Mouse (Mus musculus) stomach, embryonic 15.5 days (tissue): ENCODE data around the gene Lypd5. TPM values are rescaled to one million over a fixed set of nuclear protein-coding genes. Genes with fewer than 3 reads are reported as not detected.
A peak's percentile ranks its signal among the peaks of the same experiment; 100 is the strongest.

Source experiments
- ATAC-seq: fragments of 200-750 bp; cut with Nextera tagmentation; 2 replicates; pipeline ENCODE4 v1.8.0; 2017; ENCODE audit warnings: low read depth, moderate number of reproducible peaks, moderate TSS enrichment; ENCODE audit not compliant: insufficient read depth, low FRiP score
- H3K27ac ChIP-seq: fragments of 300-500 bp; sonication (generic); 2 replicates; pipeline ENCODE4 v1.5.1; 2015; ENCODE audit warnings: mild to moderate bottlenecking, inconsistent platforms
- H3K27me3 ChIP-seq: fragments of 300-500 bp; sonication (generic); replicated peaks from 2 replicates; pipeline ENCODE4 v1.6.1; 2015; ENCODE audit warnings: inconsistent platforms
- H3K36me3 ChIP-seq: fragments of 300-500 bp; sonication (generic); 2 replicates; pipeline ENCODE4 v1.6.1; 2015; ENCODE audit warnings: inconsistent platforms
- H3K4me1 ChIP-seq: fragments of 300-500 bp; sonication (generic); 2 replicates; pipeline ENCODE4 v1.6.1; 2015; ENCODE audit warnings: inconsistent platforms
- H3K4me2 ChIP-seq: fragments of 300-500 bp; sonication (generic); 2 replicates; pipeline ENCODE4 v1.6.1; 2015; ENCODE audit warnings: mild to moderate bottlenecking, inconsistent platforms
- H3K4me3 ChIP-seq: fragments of 300-500 bp; sonication (generic); replicated peaks from 2 replicates; pipeline ENCODE4 v1.5.1; 2015; ENCODE audit warnings: inconsistent platforms
- H3K9ac ChIP-seq: fragments of 300-500 bp; sonication (generic); 2 replicates; pipeline ENCODE4 v1.6.1; 2015; ENCODE audit warnings: inconsistent platforms
- H3K9me3 ChIP-seq: fragments of 300-500 bp; sonication (generic); 2 replicates; pipeline ENCODE4 v1.6.1; 2016; ENCODE audit warnings: inconsistent platforms
- WGBS: fragments of 180-500 bp; shearing (Covaris S2); methylation state at CpG from one replicate; pipeline ENCODE4 v1.1.7; 2015; 5-methylcytosine and 5-hydroxymethylcytosine counted together
- polyA plus RNA-seq: library from polyadenylated mRNA; unstranded; fragments of >200 nt; fragmentation: Nextera tagmentation; extraction: Ambion mirVana; gene quantifications from 2 replicates; pipeline ENCODE4 v1.2.1, GENCODE M21; 2015

Gene Lypd5
- polyA plus RNA-seq, 1 experiment from 2014 or later = 3.0 TPM

DNA sequence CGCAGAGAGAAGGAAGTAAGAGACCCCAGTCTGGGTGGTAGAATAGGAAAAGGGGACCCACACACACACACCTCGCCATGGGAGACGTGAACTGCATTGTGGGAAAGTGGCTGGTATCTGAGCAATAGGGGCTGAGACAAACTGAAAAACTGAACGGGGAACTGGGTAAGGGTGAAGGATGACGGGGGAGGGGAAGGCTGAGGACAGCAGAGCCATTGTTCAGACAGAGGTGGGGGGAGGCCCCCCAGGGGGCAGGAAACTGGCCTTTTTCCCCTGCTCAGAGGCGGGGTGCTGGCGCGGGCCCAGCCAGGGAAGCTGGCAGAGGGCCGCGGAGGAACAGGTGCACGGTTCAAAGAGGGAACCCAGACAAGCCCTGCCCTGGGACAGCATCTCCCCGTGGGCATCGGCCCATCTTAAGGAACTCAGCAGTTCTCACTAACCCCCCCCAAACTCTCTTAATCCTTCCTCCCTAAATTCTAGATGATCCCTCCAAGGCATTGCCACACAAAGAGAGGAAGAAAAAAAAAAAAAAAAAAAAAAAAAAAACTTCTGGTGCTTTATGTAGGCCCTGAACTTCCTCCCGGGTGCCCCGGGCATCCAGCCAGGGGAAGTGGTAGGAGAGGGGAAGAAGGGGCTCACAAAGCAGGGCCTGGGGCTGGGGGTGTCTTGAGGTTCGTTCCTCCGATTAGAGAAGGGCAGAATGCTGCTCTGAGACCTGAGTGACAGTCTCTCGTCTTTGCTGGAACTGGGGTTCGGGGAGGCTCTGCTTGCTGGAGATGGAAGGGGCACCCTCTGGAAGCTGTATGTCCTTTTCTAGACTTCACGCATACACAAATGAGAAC is 24.8 kb downstream of the Lypd5 start:
- WGBS = 40% methylated on average over 16 of the region's 20 CpGs
- H3K4me1 ChIP-seq = peaks cover 25% of the 10 kb centered on the region
- H3K27ac ChIP-seq = peak overlapping the region; percentile 44; the same call in 1 of the 2 replicates
- H3K36me3 ChIP-seq = no peaks in the 10 kb centered on the region
- peak overlapping the region; percentile 27 for H3K4me2 ChIP-seq
- H3K9ac ChIP-seq = no peak overlapping the region
- no peaks in the 10 kb centered on the region for H3K9me3 ChIP-seq
- no peaks in the 10 kb centered on the region for H3K27me3 ChIP-seq
- no peak overlapping the region for H3K4me3 ChIP-seq
- ATAC-seq = no peak

DNA sequence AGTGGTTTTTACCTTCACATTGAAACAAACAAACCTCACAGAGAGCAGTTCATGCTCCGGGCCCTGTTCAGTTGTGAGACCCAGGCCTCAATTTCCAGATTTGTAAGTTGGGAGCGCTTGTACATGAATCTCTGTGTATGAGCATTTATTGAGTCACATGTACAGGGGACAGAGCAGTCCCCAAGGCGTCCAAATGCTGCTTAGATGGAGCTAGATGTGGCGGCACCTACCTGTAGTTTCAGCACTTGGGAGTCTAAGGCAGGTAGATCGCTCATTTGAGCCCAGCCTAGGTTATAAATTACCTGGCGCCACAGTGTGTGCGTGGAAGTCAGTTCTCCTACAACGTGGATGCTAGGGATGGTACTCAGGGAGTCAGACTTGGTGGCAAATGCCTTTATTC is 27.5 kb downstream of the Lypd5 start:
- H3K27me3 ChIP-seq = no peaks in the 10 kb centered on the region
- H3K4me1 ChIP-seq = peaks cover 25% of the 10 kb centered on the region
- no peaks in the 10 kb centered on the region for H3K36me3 ChIP-seq
- H3K4me2 ChIP-seq = peak overlapping the region; percentile 60
- H3K9ac ChIP-seq = no peak overlapping the region
- no peak overlapping the region for H3K4me3 ChIP-seq
- H3K27ac ChIP-seq = no peak overlapping the region
- no peak for ATAC-seq
- no peaks in the 10 kb centered on the region for H3K9me3 ChIP-seq
- WGBS = 86% methylated on average over 8 of the region's 8 CpGs

DNA sequence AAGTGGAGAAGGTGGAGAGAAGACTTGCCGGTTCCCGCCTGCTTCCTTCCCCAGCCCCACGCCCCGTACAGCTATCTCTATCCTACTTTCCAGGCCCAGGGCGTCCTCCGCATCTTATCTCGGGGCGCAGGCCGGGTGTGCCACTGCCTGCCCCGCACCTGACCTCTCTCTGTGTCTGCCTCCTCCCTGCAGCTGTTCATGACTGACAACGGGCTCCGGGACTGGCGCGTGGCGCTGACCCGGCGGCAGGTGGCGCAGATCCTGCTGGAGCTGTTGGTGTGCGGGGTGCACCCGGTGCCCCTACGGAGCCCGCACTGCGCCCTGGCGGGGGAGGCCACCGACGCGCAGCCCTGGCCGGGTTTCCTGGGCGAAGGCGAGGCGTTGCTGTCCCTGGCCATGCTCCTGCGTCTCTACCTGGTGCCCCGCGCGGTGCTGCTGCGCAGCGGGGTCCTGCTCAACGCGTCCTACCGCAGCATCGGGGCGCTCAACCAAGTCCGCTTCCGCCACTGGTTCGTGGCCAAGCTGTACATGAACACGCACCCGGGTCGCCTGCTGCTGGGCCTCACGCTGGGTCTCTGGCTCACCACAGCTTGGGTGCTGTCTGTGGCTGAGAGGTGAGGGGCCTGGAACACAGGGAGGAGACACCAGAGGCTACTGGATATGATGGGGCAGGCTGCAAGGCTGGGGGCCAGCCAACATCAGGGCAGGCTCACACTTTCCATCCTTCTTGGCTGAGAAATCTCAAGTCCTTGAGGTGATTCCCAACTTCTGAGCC is 28.3 kb downstream of the Lypd5 start:
- Histone ChIP-seq H3K36me3 (no peaks in the 10 kb centered on the region), H3K4me2 (peak overlapping the region; percentile 60), H3K9me3 (no peaks in the 10 kb centered on the region), H3K27ac (0 out of 2 replicates have a peak overlapping the region, but pooled peaks have one; percentile 16), H3K9ac (0 out of 2 replicates have a peak overlapping the region, but pooled peaks have one; percentile 2), H3K27me3 (no peaks in the 10 kb centered on the region), H3K4me3 (peak overlapping the region; percentile 26), H3K4me1 (peaks cover 25% of the 10 kb centered on the region)
- WGBS = 4% methylated on average over 49 of the region's 49 CpGs
- ATAC-seq = peak; percentile 95

DNA sequence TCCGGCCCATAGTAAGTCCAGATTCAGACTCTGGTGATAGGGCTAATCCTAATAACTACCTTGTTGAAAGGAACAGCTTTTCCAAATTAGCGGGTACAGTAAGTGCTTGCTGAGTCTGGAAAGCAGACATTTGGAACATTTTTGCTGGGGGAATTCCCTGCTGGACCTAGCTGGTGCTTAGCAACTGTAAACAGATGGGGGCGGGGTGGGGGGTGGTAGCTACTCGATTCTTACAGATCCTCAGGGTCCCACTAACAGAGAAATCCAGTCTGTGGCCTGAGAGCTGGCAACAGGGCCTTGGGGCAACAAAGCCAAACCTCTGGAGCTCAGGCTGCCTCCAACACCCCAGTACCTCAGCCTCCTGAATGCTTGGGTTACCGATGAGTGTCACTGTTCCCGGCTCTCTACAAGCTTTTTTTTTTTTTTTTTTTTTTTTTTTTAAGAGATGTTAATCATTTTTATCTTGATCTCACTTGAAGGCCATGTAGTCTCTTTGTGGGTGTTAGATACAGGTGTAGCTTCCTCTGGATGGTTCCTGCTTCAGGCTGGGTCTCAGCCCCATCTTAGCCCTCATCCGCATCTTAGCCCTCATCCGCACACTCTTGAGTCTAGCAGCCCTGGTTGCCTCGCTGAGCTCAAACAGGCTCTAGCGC is 29.2 kb downstream of the Lypd5 start:
- no peak overlapping the region for H3K9ac ChIP-seq

DNA sequence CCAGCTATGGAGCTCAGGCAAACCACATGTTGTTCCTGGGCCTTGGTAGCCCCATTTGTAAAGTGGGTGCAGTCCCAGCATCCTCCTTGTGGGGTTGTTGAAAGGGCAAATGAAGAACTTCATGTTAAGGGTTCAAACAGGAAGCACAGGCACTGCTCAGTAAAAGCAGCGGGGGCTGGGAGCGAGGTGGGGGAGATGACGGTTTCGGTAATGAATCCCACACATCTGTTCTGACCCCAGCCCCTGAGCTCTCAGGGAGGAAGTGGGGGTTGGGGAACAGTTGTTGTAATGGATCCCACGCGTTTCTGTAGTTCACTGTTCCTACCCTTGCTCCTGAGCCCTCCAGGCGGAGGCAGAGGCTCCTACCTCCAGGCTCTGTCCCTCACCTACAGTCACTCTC is 30.9 kb downstream of the Lypd5 start:
- Histone ChIP-seq H3K27me3 (no peaks in the 10 kb centered on the region), H3K9ac (no peak overlapping the region), H3K27ac (no peak overlapping the region), H3K36me3 (no peaks in the 10 kb centered on the region), H3K4me3 (no peak overlapping the region), H3K4me2 (no peak overlapping the region), H3K4me1 (peaks cover 18% of the 10 kb centered on the region), H3K9me3 (no peaks in the 10 kb centered on the region)
- 49% methylated on average over 7 of the region's 7 CpGs for WGBS
- ATAC-seq = no peak

More for the DNA sequence above, 29.2 kb downstream of the Lypd5 start:
- WGBS = 64% methylated on average over 10 of the region's 10 CpGs
- H3K4me3 ChIP-seq = no peak overlapping the region
- no peak overlapping the region for H3K27ac ChIP-seq
- H3K4me2 ChIP-seq = no peak overlapping the region
- H3K9me3 ChIP-seq = no peaks in the 10 kb centered on the region
- no peaks in the 10 kb centered on the region for H3K27me3 ChIP-seq
- no peak for ATAC-seq
- no peaks in the 10 kb centered on the region for H3K36me3 ChIP-seq
- peaks cover 25% of the 10 kb centered on the region for H3K4me1 ChIP-seq

DNA sequence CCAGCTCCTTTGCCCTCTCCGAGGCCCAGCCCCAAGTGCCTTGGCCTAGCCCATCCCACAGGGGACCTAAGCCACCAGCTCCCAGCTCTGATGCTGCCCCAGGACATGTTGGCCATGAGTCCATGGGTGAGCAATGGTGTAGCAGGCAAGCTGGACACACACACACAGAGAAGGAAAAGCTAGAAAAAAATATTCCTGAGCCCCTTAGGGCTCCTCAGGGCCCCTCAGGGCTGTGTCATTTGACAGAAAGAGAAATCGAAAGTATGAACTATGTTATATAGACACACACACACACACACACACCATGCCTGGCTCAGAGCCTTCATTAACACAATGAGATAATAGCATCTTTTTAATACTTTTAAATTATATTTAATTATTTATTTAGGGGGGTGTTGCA is 31.4 kb downstream of the Lypd5 start:
- no peak overlapping the region for H3K27ac ChIP-seq
- H3K4me2 ChIP-seq = no peak overlapping the region
- no peak overlapping the region for H3K4me3 ChIP-seq
- peaks cover 18% of the 10 kb centered on the region for H3K4me1 ChIP-seq
- 51% methylated on average over 2 of the region's 2 CpGs for WGBS
- H3K27me3 ChIP-seq = no peaks in the 10 kb centered on the region
- H3K36me3 ChIP-seq = no peaks in the 10 kb centered on the region
- no peaks in the 10 kb centered on the region for H3K9me3 ChIP-seq
- ATAC-seq = no peak
- no peak overlapping the region for H3K9ac ChIP-seq

DNA sequence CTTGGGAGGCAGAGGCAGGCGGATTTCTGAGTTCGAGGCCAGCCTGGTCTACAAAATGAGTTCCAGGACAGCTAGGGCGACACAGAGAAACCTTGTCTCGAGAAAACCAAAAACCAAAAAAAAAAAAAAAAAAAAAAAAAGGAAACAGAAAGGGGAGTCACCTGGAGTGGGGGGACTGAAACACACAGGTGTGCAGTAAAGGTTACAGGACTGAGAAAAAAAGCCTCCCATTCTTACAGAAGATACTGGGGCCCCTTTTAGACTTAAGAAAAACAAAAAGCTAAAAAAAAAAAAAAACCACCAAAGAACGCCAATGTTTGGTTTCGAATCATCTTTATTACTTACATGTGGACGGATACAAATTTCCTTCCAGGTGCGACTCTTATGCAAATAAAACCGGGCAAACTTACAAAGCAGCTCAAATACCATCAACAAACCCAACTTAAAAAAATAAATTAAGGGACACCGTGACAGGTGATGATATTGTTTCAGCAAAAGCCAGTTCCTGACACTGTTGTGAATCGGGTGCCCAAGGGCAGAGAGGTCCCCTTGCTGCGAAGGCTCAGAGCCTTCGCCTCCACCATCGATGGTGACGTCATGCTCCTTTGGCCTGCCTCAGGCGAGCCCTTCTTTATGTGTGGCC is 33.9 kb downstream of the Lypd5 start:
- H3K4me2 ChIP-seq = no peak overlapping the region
- 66% methylated on average over 16 of the region's 16 CpGs for WGBS
- H3K27ac ChIP-seq = no peak overlapping the region
- no peaks in the 10 kb centered on the region for H3K27me3 ChIP-seq
- no peak overlapping the region for H3K9ac ChIP-seq
- H3K4me3 ChIP-seq = no peak overlapping the region
- H3K9me3 ChIP-seq = no peaks in the 10 kb centered on the region
- H3K36me3 ChIP-seq = no peaks in the 10 kb centered on the region
- H3K4me1 ChIP-seq = peaks cover 8% of the 10 kb centered on the region; the same call in 1 of the 2 replicates
- ATAC-seq = no peak

DNA sequence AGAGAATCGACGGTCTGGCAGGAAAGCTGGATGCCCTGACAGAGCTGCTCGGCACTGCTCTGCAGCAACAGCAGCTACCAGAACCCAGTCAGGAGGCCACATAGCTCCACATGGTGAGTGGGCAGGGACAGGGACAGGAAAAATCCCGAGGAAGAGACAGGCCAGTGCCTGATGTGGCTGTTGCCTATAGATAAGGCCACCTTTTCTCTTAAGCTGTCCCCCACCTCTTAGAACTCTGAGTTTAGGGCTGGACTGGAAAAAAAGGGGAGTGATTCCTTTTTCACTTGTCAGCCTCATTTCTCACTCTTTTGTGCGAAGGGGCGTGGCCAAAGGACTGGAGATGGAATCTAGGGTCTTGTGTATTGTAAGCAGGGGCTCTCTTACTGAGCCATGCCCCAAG is 35.1 kb downstream of the Lypd5 start:
- H3K27ac ChIP-seq = no peak overlapping the region
- H3K9me3 ChIP-seq = no peaks in the 10 kb centered on the region
- H3K4me1 ChIP-seq = 0 out of 2 replicates have a peak, but pooled peaks cover 5% of the 10 kb centered on the region
- H3K27me3 ChIP-seq = no peaks in the 10 kb centered on the region
- H3K4me2 ChIP-seq = no peak overlapping the region
- H3K9ac ChIP-seq = no peak overlapping the region
- no peak overlapping the region for H3K4me3 ChIP-seq
- 60% methylated on average over 6 of the region's 6 CpGs for WGBS
- no peak for ATAC-seq
- no peaks in the 10 kb centered on the region for H3K36me3 ChIP-seq

DNA sequence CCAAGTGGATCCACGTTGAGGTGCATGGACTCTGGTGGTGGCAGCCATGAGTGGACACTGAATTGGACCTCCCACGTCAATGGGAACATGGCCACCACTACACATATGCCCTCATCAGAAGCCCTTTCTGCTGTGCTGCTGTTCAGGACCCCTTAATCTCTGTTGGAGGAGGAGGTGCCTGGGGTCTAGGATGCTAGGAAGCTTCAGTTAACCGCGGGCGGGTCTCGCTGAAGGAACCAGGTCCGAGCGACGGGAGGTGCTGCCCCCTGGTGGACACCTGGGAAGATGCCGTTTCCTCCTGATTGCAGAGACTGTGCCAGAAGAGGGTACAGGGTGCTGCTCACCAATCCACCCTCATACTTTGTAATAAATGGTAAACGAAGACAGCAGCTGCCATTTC is 35.8 kb downstream of the Lypd5 start:
- Histone ChIP-seq H3K27me3 (no peaks in the 10 kb centered on the region), H3K27ac (no peak overlapping the region), H3K9me3 (no peaks in the 10 kb centered on the region), H3K4me2 (peak overlapping the region; percentile 33; the same call in 1 of the 2 replicates), H3K4me1 (peaks cover 12% of the 10 kb centered on the region), H3K36me3 (no peaks in the 10 kb centered on the region), H3K4me3 (no peak overlapping the region), H3K9ac (no peak overlapping the region)
- 9% methylated on average over 11 of the region's 11 CpGs for WGBS
- ATAC-seq = no peak

DNA sequence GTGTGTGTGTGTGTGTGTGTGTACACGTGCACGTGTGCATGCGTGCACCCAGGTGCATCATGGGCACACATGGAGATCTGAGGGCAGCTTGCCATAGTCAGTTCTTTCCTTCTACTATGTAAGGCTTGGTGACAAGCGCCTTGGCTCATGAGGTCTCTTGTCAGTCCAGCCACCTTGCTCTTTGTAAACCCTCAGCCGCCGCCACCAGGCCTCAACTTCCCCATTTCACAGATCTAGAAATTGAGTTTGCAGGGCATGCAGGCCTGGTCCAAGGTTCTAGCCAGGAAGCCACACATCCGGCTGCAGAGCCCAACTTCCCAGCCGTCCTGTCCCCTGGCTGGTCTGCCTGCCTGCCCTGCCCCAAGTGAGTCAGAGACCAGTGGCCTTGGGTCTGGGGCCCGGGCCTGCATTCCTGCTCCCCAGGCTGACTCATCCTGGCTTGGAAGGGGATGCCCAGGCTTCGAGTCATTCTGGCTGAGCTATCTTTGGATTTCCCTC is 38.1 kb downstream of the Lypd5 start:
- no peak overlapping the region for H3K9ac ChIP-seq
- H3K27ac ChIP-seq = no peak overlapping the region
- H3K27me3 ChIP-seq = no peaks in the 10 kb centered on the region
- no peak for ATAC-seq
- no peak overlapping the region for H3K4me3 ChIP-seq
- 68% methylated on average over 10 of the region's 10 CpGs for WGBS
- no peaks in the 10 kb centered on the region for H3K36me3 ChIP-seq
- peaks cover 19% of the 10 kb centered on the region for H3K4me1 ChIP-seq
- no peaks in the 10 kb centered on the region for H3K9me3 ChIP-seq
- no peak overlapping the region for H3K4me2 ChIP-seq

DNA sequence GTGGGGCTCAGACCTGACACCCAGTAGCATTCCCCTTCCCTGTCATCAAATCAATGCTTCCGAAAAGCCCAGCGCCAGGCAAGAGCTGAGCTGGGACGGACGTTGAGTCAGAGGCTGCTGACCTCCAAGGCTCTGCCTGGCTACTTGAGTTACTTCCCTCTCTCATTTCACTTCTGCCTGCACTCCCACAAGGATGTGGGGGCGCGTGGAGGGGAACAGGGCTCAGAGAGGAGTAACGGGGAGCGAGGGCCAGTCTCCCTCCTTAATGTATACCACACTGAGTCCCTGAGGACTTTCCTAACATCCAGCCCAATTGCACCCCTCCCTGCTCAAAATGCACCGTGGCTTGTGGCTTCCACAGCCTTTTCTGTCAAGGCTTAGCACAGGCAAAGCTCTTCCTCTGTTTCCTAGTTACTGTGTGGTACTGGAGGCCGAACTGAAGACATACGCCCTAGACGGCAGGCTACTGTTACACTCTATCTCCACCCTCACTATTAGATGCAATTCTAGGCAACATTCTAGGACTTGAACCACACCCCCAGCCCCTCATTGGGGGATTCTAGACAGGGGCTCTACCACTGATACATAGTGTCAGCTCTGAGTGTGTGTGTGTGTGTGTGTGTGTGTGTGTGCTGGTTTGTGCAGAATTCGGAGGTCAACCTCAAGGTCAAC is 40.7 kb downstream of the Lypd5 start:
- Histone ChIP-seq H3K27ac (peak overlapping the region; percentile 44), H3K27me3 (no peaks in the 10 kb centered on the region), H3K4me1 (peaks cover 19% of the 10 kb centered on the region), H3K4me2 (no peak overlapping the region), H3K9me3 (no peaks in the 10 kb centered on the region), H3K36me3 (no peaks in the 10 kb centered on the region), H3K9ac (no peak overlapping the region), H3K4me3 (no peak overlapping the region)
- ATAC-seq = no peak
- 47% methylated on average over 13 of the region's 13 CpGs for WGBS
